Mouse (Mus musculus) layer of hippocampus, adult 9-10 months (tissue): Measurements from ENCODE around the gene Pamr1.

Experiments used
- DNase-seq: peaks from one replicate; pipeline ENCODE4 v3.0.0; 2022; ENCODE audit warnings: low spot score

Gene Pamr1

DNA sequence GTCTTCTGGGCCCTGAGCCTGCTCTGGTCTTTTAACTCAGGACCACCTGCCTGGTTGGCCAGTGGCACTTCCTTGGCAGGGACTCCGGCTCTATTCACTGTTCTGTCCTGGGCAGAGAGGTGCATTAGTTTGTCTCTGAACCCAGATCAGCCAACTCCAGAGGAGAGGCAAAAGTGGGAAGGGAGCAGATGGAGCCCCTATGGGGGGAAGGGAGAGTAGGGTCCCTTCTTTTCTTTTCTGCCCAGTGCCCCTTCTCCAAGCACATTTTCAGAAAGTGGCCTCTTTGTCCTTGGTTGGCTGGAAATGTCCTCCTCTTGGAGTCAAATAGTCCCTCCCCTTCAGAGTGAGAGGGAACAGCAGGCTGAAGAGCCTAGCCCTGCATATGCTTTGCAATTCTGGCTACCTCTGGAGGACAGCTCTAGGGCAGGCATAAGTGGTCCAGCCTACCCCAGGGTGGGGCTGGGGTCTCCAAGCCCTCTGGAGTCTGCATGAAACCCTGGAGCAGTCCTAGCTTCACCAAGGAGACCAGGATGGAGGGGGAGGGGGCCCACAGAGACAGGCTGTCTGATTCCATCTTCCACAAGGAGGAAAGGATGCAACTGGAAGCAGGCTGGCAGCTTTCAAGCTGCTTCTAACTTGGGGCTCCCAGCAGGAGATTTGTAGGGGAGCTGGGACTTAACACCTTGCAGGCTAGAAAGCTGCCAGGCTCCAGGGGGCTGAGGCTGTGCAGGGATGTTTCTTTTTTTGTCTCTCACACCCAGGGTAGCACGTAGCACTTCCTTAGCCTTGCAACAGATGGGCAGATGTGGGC is 49.3 kb downstream of the Pamr1 start:
- no peak for DNase-seq

DNA sequence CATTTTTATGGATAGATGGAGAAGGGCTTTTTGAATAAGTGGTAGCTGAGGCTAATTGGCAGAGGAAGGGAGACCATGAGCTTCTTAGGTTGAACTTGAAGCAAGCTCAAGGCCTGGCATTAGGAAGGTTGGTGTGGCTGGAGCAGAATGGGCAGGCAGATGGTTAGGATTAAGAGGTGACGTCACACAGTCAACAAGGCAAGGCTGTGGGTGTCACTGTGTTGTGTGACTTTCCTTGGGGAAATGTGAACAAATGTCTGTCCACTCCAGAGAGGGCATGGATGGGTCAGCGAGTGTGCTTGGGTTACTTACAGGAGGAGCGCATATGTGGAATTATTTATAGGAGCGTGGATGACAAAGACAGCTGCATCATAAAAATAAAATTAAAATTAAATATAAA is 50.7 kb downstream of the Pamr1 start:
- no peak for DNase-seq

DNA sequence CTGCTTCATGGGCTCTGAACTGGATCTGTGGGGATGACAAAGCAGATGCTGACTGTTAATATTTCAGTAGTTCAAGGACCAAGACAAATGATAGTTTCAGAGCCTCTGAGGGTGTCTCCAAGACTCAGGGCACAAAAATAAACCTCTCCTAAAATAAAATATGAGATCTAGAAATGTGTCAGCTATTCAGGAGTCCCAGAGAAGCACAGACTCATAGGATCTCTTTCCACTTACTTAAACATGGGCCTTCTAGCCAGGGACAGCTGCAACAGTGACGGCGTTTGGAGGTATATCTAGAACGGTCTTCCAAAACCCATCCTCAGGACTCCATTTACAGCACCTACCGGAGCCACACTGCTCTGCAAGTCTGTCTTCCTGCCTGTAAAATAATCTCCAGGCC is 60.7 kb downstream of the Pamr1 start:
- DNase-seq: no peak

DNA sequence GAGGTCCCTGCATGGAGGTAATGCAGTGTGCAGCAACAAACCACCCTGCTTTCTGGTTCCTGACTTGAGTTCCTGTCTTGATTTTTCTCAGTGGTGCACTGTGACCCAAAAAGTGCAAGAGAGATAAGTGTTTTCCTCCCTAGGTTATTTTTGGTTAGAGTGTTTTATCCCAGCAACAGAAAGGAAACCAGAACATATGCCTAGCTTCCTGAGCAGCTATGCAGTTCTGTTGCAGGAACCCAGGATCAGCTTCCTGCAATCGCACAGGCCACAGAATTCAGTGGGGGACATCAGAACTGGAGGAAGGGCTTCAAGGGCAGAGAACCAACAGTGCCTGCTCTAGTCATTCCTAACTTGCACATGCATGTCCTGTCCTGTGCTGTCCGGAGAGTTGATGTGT is 66.8 kb downstream of the Pamr1 start:
- DNase-seq: no peak

DNA sequence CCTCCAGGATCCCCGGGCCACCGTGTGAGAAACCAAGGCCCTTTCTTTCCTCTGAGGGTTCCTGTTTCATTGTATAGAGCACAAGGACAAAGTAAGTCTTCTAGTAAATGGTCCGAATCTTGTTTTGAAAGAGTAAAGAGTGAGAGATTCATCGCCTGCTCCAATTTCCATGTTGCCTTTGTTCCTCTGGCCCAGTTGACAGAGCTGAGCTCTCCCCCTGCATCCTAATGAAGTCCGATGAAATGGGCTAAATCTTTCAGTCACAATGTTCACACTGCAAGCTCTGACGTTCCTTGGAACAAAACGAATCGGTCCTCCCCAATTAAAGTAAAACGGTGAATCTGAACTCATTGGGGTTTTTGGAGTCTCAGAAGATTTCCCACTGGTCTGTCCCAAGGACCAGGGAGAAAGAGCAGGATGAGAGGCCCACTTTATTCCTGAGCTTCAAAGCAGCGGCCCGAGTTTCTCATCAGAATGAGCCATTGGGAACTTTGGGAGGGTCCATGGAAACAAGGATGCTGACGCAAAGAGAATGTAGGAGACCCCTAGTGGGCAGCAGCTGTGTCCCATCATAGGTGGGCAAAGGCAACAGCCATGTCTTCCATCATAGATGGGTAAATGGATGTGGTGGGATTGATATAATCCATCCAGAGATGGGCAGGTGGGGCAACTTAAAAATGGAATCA is 71.1 kb downstream of the Pamr1 start:
- DNase-seq: no peak

DNA sequence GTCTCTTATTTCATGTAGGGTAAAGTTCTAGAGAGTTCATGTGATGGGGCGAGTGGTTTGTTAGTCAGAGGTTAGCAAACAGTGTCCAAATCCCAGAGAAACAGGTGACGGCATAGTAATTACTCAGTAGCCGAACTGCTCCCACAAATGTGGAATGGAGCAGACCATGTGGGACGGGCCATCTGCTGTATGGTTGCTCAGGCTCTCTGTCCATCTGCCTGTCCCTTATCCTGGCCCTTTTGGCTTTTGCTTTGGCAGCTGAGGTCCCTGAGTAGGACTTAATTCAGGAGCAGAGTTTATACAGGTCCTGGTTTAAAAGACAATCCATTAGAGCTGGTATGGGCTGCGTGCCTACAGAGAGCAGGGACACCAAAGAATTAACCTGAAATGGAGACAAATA is 72.4 kb downstream of the Pamr1 start:
- DNase-seq: no peak

DNA sequence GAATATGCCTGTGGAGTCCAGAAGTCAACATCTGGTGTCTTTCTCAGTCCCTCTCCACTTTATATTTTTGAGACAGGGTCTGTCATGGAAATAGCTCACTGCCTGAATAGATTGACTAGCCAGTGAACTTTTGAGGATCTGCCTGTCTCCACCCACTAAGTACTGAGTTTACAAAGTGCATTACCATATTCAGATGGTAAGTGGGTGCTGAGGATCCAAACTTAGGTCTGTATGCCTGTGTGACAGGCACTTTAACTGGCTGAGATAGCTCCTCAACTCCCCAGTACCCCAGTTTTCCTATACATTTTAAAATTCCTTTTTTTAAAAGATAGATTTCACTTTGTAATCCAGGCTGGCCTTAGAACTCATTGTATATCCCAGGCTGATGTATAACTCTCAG is 73.1 kb downstream of the Pamr1 start:
- DNase-seq: no peak

DNA sequence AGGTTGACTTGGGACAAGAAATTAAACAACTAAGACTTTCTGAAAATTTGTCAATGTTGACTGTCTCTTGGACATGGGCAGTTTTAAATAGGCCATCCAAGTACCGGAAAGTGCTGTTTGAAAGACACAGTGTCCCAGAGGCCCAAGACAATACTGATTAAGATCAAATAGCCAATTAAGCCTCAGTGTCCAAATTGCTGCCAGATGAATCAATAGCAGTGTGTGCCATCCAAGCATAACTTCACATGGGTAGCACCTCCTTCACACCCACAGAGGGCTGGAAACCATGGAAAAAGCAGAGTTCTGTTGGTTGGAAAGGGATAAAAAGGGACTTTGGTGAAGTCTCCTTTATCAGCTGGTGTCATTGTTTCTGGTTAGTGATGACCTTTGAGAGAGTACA is 74.7 kb downstream of the Pamr1 start:
- DNase-seq: no peak

DNA sequence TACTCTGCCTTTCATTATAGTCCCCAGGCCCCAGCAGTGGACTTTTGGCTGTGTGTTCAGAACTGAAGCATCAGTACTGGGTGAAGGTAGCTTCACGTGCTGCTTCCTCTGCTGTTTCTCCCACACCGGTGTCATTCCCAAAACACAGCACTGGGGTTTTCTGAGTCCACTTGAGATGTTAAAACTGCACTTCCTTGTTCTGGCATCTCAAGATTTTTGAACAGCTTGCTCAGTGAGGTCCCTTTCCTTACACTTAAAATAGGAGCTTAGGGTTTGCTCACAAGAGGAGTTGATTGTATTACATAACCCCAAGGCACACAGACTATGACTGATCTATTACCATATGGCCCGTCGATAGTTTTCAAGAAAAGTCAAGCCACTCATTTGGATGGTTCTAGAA is 82.5 kb downstream of the Pamr1 start:
- no peak for DNase-seq

DNA sequence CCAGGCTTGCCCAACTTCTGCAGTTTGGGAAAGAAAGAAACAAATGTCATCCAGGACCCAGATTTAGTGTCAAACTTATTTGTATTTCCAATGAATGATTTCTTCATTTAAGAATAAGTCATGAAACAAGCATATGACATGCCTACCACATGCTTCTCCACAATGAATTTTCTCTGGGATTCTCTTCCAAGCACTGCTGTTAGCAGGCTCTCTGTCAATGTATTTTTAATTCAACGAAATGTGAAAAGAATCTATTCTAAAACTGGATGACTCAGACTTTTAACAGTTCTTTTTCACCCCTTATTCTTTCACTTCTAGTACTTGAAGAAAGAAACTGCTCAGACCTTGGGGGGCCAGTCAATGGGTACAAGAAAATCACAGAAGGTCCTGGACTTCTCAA is 84.2 kb downstream of the Pamr1 start:
- no peak for DNase-seq

DNA sequence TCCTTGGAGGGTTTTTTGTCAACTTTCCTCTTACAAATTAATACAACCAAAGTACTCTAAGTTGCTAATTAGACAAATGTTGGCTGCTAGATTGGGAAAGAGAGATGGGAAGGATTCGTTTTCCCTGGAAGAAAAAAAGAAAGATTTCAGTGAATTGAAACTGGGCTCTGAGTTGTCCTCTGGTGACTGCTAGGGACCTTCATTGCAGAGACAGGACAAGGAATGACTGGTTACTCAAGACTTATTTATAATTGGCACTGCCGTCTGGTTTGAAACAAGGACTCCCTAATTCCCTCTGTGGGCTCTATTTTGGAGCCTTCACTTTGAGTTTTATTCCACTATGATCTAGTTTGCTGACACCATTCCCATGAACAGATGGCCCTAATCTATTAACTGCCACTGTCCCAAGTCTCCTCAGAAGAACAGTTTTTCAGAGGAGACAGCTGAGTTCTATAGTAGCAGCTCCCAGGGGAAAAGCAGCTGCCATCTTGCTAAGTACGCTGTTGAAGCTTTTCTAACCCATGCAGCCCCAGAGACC is 85.8 kb downstream of the Pamr1 start:
- no peak for DNase-seq

DNA sequence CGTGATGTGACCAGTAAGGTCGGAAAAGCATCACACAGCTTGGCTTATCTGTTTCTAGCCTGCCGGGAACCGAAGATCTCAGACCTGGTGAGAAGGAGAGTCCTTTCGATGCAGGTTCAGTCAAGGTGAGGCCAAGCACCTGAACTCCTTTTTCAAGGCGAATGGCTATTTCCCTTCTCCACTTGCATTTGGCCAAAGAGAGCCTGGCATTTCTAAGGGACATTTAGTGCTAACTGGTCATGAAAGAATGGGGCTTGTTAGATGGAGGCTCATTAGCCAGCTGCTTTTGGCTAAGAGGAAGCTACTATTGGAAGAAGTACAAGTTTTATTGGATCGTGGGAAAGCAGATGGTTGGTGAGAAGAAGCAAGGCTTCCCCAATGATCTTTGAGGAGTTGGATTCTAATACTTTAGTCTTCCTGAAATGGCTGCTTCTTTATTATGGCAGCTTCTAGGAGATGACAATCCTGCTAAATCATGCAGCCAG is 86.3 kb downstream of the Pamr1 start:
- DNase-seq: no peak

DNA sequence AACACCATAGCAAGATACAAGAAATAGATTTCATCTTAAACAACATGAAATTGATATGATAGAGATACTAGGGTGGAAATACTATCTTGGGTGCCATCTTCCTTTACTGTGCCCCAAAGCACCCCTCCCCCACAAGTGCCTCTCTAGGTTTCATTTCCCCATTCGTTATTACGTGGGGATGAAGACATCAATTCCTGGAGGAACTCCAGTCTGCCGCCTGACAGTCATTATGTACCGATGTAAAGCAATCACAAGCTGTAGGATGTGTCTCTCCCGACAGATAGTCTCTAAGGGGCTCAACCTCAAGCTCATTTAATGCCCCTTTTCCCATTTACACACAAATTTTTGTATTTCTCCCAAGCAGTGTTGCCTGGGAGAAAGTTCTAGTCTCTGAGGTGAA is 88.3 kb downstream of the Pamr1 start:
- DNase-seq: no peak

DNA sequence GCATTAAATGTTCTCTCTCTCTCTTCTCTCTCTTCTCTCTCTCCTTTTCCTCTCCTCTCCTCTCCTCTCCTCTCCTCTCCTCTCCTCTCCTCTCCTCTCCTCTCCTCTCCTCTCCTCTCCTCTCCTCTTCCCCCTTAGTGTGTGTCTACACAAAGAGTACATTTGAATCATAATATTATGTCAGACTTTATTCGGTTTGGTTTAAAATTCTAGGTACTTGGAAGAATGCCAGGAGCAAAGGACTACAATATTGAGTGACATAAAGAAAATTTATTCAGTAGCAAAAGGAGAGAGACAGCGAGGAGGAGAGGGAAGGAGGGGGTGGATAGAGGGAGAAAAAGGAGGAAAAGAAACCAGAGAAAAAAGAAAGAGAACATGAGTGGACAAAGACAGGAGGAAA is 88.9 kb downstream of the Pamr1 start:
- no peak for DNase-seq

DNA sequence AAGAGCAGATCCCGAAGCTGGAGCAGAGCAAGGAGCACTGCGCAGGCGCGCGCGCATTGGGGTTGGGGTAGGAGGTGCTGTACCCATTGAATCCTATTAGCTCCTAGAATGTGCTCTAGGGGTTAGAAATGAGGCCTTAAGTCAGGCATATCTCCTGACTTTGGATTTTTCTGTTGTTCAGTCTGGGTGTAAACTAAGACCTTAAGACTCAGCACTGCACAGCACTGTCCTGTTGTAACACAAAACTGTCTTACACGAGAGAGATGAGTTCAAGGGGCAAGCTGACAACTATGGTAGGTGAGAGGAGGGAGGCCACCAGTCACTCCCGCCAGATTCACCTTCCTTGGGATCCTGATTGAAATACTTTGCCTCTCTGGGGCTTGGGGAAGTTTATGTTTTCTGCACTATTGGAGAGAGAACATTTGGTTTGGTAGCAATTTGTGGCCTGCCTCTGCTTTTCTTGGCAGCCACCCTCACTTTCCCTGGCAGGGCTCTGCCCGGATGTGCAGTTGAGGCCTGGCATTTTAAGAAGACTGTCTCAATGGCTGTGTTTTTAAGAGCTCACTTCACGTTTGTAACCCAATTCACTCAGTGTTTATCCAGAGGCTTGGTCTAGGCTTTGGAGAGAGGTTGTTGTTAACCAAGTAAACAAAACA is 99.2 kb downstream of the Pamr1 start:
- no peak for DNase-seq

DNA sequence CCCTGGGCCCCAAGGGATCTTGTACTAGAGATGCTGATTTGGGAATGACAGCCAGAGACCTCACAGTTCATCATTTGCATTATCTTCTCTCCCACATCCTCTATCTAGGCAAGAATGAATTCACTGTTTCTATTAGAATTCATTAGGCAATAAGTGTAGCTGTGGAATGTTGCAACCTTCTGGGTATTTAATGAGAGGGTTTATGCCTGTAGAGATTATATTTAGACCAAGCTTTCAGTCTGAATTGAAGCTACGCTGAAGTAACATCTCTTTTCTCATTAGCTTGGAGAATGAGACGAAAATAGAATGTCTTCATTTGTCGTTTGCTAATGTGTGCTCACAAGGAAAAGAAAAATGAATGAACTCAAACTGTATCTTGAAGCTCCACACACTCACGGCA is 100.5 kb downstream of the Pamr1 start:
- DNase-seq: no peak

DNA sequence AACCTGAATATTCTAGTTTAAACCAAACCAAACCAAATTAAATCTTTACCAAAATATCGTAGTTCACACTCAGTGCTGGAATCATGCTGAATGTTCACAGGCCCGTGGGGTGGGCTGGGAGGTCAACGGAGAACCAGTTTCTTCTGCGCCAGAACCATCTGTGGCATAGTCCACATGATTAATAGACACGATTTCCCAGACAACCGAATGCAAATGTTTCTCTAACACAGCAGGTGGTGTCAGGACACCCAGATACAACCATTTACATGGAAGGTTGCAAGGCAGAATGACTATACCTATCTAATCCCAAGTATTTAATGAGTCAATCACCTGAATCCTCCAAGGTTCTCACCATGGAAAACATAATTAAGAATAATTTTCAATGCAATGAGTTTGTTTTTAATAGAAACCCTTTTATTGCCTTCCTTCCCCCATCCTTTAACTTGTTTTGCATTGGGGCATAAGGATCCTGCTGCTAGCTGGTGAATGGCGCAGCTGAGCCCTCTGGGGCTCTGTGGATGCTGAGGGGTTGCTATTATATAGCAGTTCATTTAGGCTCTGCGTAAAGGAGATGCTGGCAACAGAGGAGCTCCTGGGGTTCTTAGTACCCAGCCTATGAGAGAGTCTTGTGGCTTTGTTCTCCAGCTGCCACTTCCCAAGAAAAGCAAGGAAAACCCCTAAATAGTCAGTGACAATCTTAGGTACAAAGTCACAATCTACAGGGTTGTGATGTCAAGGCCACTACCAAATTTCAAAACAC is 106.3 kb downstream of the Pamr1 start:
- no peak for DNase-seq

DNA sequence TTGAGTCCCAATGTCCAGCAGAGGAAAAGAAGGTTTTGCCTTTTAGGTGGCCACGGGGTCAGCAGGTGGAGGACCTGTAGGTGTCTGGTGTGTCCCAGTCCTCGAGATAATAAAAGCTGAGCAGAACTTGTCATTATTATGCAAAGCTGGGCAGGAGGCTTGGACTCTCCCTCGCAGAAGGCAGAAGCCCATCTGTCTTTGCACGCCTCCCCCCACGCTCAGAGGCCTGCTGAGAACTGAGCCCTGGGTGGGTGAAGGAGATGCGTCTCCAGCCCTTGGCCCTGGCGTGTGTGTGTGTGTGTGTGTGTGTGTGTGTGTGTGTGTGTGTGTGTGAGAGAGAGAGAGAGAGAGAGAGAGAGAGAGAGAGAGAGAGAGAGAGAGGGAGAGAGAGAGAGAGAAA is 107.9 kb downstream of the Pamr1 start:
- no peak for DNase-seq

DNA sequence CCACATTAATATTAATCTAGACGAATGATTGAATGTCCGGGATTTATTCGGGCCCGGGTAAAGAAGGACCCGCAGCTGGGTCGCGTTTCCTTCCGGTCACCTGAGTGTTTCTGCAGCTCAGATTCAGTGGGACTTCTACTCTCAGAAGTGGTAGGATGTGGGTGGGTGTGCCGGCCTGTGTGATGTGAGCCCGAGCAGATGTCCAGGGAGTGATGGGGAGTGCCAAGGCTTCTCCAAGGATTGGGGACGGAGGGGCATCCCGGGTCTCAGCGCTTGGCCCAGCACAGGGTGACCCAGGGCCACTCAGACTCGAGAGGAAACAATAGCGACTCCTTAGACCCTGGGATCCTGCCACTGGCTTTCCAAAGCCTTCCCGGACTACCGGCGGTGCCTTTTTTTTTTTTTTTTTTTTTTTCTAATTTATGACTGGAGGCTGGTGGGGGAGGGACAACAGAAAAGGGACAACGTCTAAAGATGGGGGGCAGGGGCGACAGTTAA is 108.4 kb downstream of the Pamr1 start, which contains the start of gene Slc1a2:
Gene Slc1a2 (plus strand): TSS at position 497 of the 498 bp plus-strand sequence.
- DNase-seq: no peak

DNA sequence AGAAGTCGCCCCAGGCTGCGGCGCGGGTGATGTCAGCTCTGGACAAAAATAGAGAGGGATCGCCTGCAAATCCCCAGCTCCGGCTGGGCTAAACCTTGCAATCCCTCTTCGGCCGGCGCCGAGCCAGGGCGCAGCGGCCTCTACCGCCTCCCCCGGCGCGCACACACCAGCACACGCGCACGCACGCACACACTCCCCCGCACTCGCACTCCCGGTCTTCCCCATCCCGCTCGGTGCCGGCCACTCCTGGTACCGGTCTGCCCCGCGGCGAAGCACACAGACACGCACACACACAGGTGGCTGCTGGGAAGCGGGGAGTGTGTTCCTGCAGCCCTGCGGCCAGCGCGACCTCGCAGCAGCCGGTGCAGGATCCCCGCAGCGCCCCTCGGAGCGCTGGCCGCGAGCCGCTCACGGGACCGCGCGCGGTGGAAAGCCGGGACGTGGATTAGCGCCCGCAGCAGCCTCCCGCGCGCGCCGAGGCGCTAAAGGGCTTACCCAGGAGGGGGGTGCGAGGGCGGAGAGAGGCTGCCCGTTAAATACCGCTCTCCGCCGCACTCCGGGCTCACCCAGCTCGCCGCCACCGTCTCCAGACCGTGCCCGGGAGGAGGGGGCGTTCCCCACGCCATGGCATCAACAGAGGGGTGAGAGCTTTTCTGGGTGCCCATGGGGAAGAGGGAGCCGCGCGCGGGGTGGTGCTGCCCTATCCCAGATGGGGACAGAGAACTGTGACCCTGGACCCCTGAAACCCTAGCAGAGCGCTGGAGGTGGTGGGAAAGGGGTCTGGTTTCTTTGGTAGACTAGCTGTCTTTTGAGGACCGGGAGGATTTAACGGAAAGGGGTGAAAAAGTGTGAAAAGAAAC is 109.1 kb downstream of the Pamr1 start:
- DNase-seq: no peak

DNA sequence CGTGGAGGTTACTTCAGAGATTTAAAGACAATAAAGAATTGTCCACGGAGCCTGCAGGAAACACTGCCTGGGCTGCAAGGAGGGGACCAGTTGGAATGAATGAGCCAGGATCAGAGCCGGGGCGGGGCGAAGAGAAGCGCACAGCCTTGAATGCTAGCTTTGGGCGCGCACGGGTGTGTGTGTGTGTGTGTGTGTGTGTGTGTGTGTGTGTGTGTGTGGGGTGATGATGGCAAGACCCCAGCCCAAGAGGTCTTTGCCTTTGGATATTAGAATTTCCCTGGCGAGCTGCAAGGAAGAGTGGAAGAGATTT is 109.7 kb downstream of the Pamr1 start:
- no peak for DNase-seq
